Mouse (Mus musculus) macrophage (primary cell): ENCODE measurements around the gene Ptbp3. TPM values are rescaled to one million over a fixed set of nuclear protein-coding genes. Genes with fewer than 3 reads are reported as not detected.

Experiments
- polyA plus RNA-seq: library from polyadenylated mRNA; stranded (reverse); fragments of 250-400 nt; gene quantifications from 3 replicates; pipeline ENCODE4 v1.2.4, GENCODE M21; 2018; ENCODE audit warnings: inconsistent platforms

The Ptbp3 gene
- polyA plus RNA-seq, 1 experiment from 2014 or later, result 111 TPM

Other genes with a start within 250 kb of the Ptbp3 start
- 10.8 to 18.9 TPM (median 18.4 TPM) in 3 replicates for gene Susd1, start 110.7 kb downstream of the Ptbp3 start, polyA plus RNA-seq
- 10.6 to 19.8 TPM (median 15.6 TPM) in 3 replicates for gene Hsdl2, start 32.2 kb upstream of the Ptbp3 start, polyA plus RNA-seq
- gene E130308A19Rik, start 76.8 kb upstream of the Ptbp3 start, polyA plus RNA-seq, result 1.6 to 2.9 TPM (median 2.5 TPM) in 3 replicates